Mouse (Mus musculus): ENCODE measurements around the gene Olfm1. TPM values are rescaled to one million over a fixed set of nuclear protein-coding genes. Genes with fewer than 3 reads are reported as not detected.

The Olfm1 gene
- polyA plus RNA-seq, 1 experiment: 11.7 TPM

DNA sequence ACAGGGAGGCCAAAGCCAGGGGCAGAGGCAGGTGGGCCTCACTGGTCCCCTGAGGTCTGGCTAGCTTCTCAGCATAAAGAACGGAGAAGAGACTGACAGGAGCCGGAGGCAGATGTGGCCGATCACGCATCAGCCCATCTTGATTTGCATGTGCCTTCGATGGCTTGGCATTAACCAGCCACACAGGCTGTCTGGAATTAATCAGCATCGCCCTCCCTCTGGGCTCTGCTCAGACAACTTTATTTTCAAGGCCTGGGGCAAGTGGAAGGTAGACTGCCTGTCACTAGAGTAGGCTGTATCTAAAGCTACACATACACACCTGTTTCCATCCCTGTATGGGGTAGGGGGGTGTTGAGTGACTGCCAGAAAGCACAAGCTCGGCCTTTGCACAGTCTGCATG is 32.2 kb upstream of the Olfm1 start:
- Histone ChIP-seq H3K4me1 (ENCODE audit: control insufficient read depth, insufficient read depth, insufficient read length) (no peaks in the 10 kb centered on the region), H3K27ac (ENCODE audit: insufficient read depth, low read length) (no peak overlapping the region), H3K36me3 (ENCODE audit: control insufficient read depth, insufficient read depth, low read length) (no peaks in the 10 kb centered on the region), H3K27me3 (ENCODE audit: control insufficient read depth, insufficient read depth, low read length) (no peaks in the 10 kb centered on the region), H3K4me3 (ENCODE audit: extremely low read depth, insufficient read depth, insufficient read length) (no peak overlapping the region)
- 77% methylated on average over 7 of the region's 7 CpGs for WGBS
- no peak for DNase-seq (ENCODE audit: low read depth in 1 of 2, low spot score in 2 of 2)
- TF ChIP-seq CTCF (IDR thresholded peaks at IDR 0.05; ENCODE audit: extremely low read depth, insufficient read depth, insufficient read length, insufficient replicate concordance) (no peak), POLR2A (IDR thresholded peaks at IDR 0.05; ENCODE audit: low read depth, low read length) (no peak)

DNA sequence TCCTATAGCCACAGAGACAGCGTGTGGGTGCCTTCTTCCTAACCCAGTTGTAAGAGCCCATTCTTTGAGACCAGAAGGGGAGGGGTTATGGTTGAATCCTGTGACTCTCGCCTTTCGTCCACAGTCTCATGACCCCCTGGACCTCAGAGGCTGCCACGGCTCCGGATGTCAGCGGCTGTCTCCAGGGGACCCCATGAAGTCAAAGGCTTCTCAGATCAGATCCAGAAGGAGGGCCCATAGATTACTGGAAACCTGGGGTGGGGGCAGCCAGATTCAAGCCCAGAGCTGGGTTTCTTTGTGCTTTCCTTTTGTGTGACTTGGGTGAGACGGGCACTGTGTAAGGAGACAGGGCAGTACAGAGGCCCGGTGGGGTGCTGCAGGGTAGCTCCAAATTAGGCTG is 27.2 kb upstream of the Olfm1 start:
- no peak for TF ChIP-seq CTCF (IDR thresholded peaks at IDR 0.05; ENCODE audit: extremely low read depth, insufficient read depth, insufficient read length, insufficient replicate concordance)
- TF ChIP-seq POLR2A (IDR thresholded peaks at IDR 0.05; ENCODE audit: low read depth, low read length): no peak
- WGBS: 91% methylated on average over 8 of the region's 8 CpGs

DNA sequence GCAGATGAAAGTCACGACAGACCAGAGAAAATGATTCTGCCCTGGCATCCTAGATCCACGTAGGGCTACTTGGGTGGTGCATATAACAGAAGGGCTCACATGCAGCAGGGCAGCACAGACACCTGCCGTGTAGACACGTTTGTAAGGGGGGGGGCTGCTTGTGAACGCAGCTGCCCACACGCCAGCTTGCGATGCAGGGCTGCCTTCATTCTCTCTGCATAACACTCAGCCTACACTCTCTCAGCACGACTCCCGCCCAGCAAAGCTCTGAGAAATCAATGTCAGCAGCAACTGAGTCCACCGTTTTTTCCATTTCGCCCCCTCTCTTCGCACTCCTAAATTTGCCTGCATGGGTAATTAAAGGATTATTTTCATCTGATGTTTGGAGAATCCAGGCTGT is 23.5 kb upstream of the Olfm1 start:
- no peaks in the 10 kb centered on the region for H3K27me3 ChIP-seq (ENCODE audit: control insufficient read depth, insufficient read depth, low read length)
- TF ChIP-seq CTCF (IDR thresholded peaks at IDR 0.05; ENCODE audit: extremely low read depth, insufficient read depth, insufficient read length, insufficient replicate concordance) (no peak), POLR2A (IDR thresholded peaks at IDR 0.05; ENCODE audit: low read depth, low read length) (no peak)
- no peak for DNase-seq (ENCODE audit: low read depth in 1 of 2, low spot score in 2 of 2)
- 77% methylated on average over 12 of the region's 12 CpGs for WGBS
- H3K4me3 ChIP-seq (ENCODE audit: extremely low read depth, insufficient read depth, insufficient read length): no peak overlapping the region
- H3K36me3 ChIP-seq (ENCODE audit: control insufficient read depth, insufficient read depth, low read length): no peaks in the 10 kb centered on the region
- no peaks in the 10 kb centered on the region for H3K4me1 ChIP-seq (ENCODE audit: control insufficient read depth, insufficient read depth, insufficient read length)
- no peak overlapping the region for H3K27ac ChIP-seq (ENCODE audit: insufficient read depth, low read length)

More for the DNA sequence above, 27.2 kb upstream of the Olfm1 start:
- H3K4me1 ChIP-seq (ENCODE audit: control insufficient read depth, insufficient read depth, insufficient read length): no peaks in the 10 kb centered on the region
- no peaks in the 10 kb centered on the region for H3K27me3 ChIP-seq (ENCODE audit: control insufficient read depth, insufficient read depth, low read length)
- H3K27ac ChIP-seq (ENCODE audit: insufficient read depth, low read length): no peak overlapping the region
- DNase-seq (ENCODE audit: low read depth in 1 of 2, low spot score in 2 of 2): no peak
- no peak overlapping the region for H3K4me3 ChIP-seq (ENCODE audit: extremely low read depth, insufficient read depth, insufficient read length)
- H3K36me3 ChIP-seq (ENCODE audit: control insufficient read depth, insufficient read depth, low read length): no peaks in the 10 kb centered on the region

DNA sequence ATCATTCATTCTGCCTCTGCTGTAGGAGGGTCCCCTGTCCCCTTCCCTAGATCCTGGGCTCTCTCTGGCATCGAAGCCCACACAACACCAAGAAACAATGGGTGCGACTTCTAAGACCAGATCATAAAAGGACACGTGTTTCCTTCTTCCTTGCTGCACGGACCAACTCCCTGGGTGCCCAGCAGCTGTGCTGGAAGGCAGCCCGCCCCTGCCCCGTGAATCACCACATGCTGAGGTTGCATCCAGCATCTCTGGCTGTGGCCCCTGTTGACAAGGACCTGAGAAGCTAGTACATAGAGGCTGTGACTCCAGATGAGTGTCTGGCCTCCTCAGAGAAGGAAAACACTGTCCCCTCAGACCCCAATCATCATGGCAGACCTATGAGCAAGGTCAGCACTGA is 20.8 kb upstream of the Olfm1 start:
- no peaks in the 10 kb centered on the region for H3K27me3 ChIP-seq (ENCODE audit: control insufficient read depth, insufficient read depth, low read length)
- H3K27ac ChIP-seq (ENCODE audit: insufficient read depth, low read length): no peak overlapping the region

DNA sequence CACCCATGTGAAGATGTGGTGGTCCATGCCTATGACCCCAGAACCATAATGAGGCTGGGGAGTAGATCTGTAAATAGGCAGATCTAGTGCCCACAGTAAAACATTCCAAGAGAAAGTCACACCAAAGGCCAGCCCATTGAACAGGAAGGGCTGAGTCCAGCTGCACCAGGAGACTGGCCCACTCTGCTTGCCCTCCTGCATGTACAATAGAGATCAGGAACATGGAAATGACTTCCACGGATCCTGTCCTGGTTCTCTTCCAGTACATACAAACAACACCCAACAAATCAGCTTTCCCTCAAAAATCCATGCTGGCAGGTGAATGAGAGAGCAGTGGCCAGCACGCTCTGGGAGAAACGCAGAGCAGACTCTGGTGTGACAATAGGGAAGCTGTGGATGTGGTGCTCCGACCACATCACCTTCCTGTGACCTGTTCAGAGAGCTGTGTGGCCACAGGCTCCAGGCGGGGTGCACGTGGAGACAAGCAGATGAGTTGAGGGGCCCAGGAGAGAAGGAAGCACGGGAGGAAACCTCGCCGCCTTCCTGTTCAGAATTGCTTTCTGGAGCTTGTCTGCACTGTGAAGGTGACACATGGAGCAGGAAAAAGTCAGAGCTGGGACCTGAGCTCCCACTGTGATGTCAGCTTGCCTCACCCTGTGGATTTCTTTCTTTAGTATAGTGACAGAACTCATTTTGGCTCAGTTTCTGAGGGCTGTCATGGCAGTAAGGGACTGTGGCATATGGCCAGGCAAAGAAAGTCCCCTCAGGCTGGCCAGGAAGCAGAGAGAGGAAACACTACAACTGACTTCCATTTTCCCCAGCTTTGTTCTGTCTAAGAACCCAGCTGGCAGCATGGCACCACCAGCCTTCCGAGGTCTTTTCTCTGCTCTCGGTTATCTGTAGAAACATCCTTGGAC is 19.3 kb upstream of the Olfm1 start:
- whole genome bisulfite sequencing: 15% methylated on average over 11 of the region's 11 CpGs
- H3K27me3 ChIP-seq (ENCODE audit: control insufficient read depth, insufficient read depth, low read length): no peaks in the 10 kb centered on the region
- H3K4me3 ChIP-seq (ENCODE audit: extremely low read depth, insufficient read depth, insufficient read length): no peak overlapping the region
- no peaks in the 10 kb centered on the region for H3K4me1 ChIP-seq (ENCODE audit: control insufficient read depth, insufficient read depth, insufficient read length)
- no peak overlapping the region for H3K27ac ChIP-seq (ENCODE audit: insufficient read depth, low read length)
- DNase-seq (ENCODE audit: low read depth in 1 of 2, low spot score in 2 of 2): no peak
- no peaks in the 10 kb centered on the region for H3K36me3 ChIP-seq (ENCODE audit: control insufficient read depth, insufficient read depth, low read length)
- TF ChIP-seq POLR2A (IDR thresholded peaks at IDR 0.05; ENCODE audit: low read depth, low read length) (no peak), CTCF (IDR thresholded peaks at IDR 0.05; ENCODE audit: extremely low read depth, insufficient read depth, insufficient read length, insufficient replicate concordance) (no peak)

More for the DNA sequence above, 20.8 kb upstream of the Olfm1 start:
- Histone ChIP-seq H3K4me3 (ENCODE audit: extremely low read depth, insufficient read depth, insufficient read length) (no peak overlapping the region), H3K36me3 (ENCODE audit: control insufficient read depth, insufficient read depth, low read length) (no peaks in the 10 kb centered on the region), H3K4me1 (ENCODE audit: control insufficient read depth, insufficient read depth, insufficient read length) (no peaks in the 10 kb centered on the region)
- DNase-seq (ENCODE audit: low read depth in 1 of 2, low spot score in 2 of 2): no peak
- no peak for TF ChIP-seq POLR2A (IDR thresholded peaks at IDR 0.05; ENCODE audit: low read depth, low read length)
- no peak for TF ChIP-seq CTCF (IDR thresholded peaks at IDR 0.05; ENCODE audit: extremely low read depth, insufficient read depth, insufficient read length, insufficient replicate concordance)
- 55% methylated on average over 6 of the region's 6 CpGs for WGBS

DNA sequence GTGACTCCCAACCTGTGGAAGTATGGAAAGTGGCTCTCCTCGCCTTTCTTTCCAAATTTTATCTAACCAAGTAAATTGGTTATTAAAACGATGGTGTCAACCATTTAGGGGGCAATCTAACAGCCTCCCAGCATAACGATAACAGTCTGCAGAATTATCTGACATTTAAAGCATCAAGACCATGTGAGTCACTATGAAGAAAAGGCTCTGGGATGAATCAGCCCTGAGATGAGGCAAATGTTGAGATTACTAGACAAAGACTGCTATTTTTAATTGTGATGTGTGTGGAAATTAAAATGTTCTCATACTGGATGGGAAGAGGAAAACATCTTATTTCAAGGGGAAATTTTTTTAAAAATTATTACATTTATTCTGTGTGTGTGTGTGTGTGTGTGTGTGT is 18.4 kb upstream of the Olfm1 start:
- Histone ChIP-seq H3K4me3 (ENCODE audit: extremely low read depth, insufficient read depth, insufficient read length) (no peak overlapping the region), H3K27ac (ENCODE audit: insufficient read depth, low read length) (no peak overlapping the region), H3K27me3 (ENCODE audit: control insufficient read depth, insufficient read depth, low read length) (no peaks in the 10 kb centered on the region), H3K36me3 (ENCODE audit: control insufficient read depth, insufficient read depth, low read length) (no peaks in the 10 kb centered on the region), H3K4me1 (ENCODE audit: control insufficient read depth, insufficient read depth, insufficient read length) (no peaks in the 10 kb centered on the region)
- no peak for DNase-seq (ENCODE audit: low read depth in 1 of 2, low spot score in 2 of 2)
- TF ChIP-seq CTCF (IDR thresholded peaks at IDR 0.05; ENCODE audit: extremely low read depth, insufficient read depth, insufficient read length, insufficient replicate concordance): no peak
- WGBS: 83% methylated on average over 3 of the region's 3 CpGs

DNA sequence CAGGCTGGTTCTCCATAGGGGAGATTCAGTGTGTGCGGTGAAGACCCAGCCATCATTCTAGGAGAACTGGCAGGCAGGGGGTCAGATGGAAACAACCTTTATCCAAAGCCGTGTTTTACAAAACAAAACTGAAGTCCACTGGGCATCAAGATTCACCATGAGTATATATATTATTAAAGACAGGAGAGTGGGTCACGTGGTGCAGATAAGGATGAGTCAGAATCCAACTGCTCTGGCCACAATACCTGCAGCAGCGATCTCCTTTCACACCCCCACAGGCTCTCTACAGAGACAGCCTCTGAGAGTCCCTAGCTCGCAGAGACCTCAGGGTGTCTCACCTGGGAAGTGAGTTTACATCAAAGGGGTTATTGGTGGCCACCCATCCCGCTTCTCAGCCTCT is 14.2 kb upstream of the Olfm1 start:
- no peak overlapping the region for H3K27ac ChIP-seq (ENCODE audit: insufficient read depth, low read length)
- no peaks in the 10 kb centered on the region for H3K36me3 ChIP-seq (ENCODE audit: control insufficient read depth, insufficient read depth, low read length)
- WGBS: 80% methylated on average over 6 of the region's 6 CpGs
- no peaks in the 10 kb centered on the region for H3K4me1 ChIP-seq (ENCODE audit: control insufficient read depth, insufficient read depth, insufficient read length)
- TF ChIP-seq POLR2A (IDR thresholded peaks at IDR 0.05; ENCODE audit: low read depth, low read length): no peak
- no peak for TF ChIP-seq CTCF (IDR thresholded peaks at IDR 0.05; ENCODE audit: extremely low read depth, insufficient read depth, insufficient read length, insufficient replicate concordance)
- no peaks in the 10 kb centered on the region for H3K27me3 ChIP-seq (ENCODE audit: control insufficient read depth, insufficient read depth, low read length)
- H3K4me3 ChIP-seq (ENCODE audit: extremely low read depth, insufficient read depth, insufficient read length): no peak overlapping the region
- no peak for DNase-seq (ENCODE audit: low read depth in 1 of 2, low spot score in 2 of 2)
